ENCODE assay signal across 8 mouse cellular contexts in genomic region chr11:117848985-117849671, GRCm38 (mm10). TPM values are rescaled to one million over a fixed set of nuclear protein-coding genes. Genes with fewer than 3 reads are reported as not detected.
A peak's percentile ranks its signal among the peaks of the same experiment; 100 is the strongest.
DNase-seq lines count a peak whose midpoint lies in the region; ATAC-seq and TF ChIP-seq lines count a peak whose summit lies in the region.

Gene Birc5 (plus strand): TSS chr11:117849251.

- TF ChIP-seq POLR2A in bone marrow macrophage, adult 2 months (IDR thresholded peaks at IDR 0.05; ENCODE audit: borderline replicate concordance, low read depth, low read length): no peak
- TF ChIP-seq POLR2A in limb, embryonic 14.5 days (IDR thresholded peaks at IDR 0.05; ENCODE audit: borderline replicate concordance, extremely low read depth, insufficient read depth, insufficient read length): no peak
- TF ChIP-seq POLR2A in spleen, adult 2 months (IDR thresholded peaks at IDR 0.05; ENCODE audit: low read depth, low read length): peak; percentile 94

- peak within 1 kb of the TSS; percentile 79 for H3K9ac ChIP-seq in embryonic facial prominence, embryonic 15.5 days
- peak within 1 kb of the TSS; percentile 87 for H3K9ac ChIP-seq in kidney, embryonic 14.5 days (ENCODE audit: low read depth, low read length)
- H3K9ac ChIP-seq in limb, embryonic 14.5 days (ENCODE audit: low read depth, low read length, severe bottlenecking): peak within 1 kb of the TSS; percentile 73
- peak within 1 kb of the TSS; percentile 95 for H3K9ac ChIP-seq in midbrain, embryonic 16.5 days (ENCODE audit: low read depth, low read length)

- peak; percentile 94 for ATAC-seq in embryonic facial prominence, embryonic 15.5 days (ENCODE audit: insufficient number of reproducible peaks, low FRiP score, low TSS enrichment, low read depth)
- peak; percentile 94 for ATAC-seq in kidney, embryonic 14.5 days (ENCODE audit: low FRiP score, low TSS enrichment)
- peak; percentile 94 for ATAC-seq in limb, embryonic 14.5 days (ENCODE audit: low FRiP score, low read depth)
- ATAC-seq in midbrain, embryonic 16.5 days: peak; percentile 95

- H3K36me3 ChIP-seq in embryonic facial prominence, embryonic 15.5 days: peaks cover 21% of the 10 kb centered on the region
- peaks cover 24% of the 10 kb centered on the region for H3K36me3 ChIP-seq in kidney, embryonic 14.5 days (ENCODE audit: control insufficient read depth, insufficient read depth, low read length)
- H3K36me3 ChIP-seq in limb, embryonic 14.5 days (ENCODE audit: control insufficient read depth, insufficient read depth, low read length): peaks cover 20% of the 10 kb centered on the region
- no peaks in the 10 kb centered on the region for H3K36me3 ChIP-seq in midbrain, embryonic 16.5 days (ENCODE audit: control insufficient read depth, insufficient read depth, low read length)
- peaks cover 1% of the 10 kb centered on the region; the same call in 1 of the 2 replicates for H3K36me3 ChIP-seq in spleen, adult 2 months (ENCODE audit: control insufficient read depth, insufficient read depth, low read length)

- H3K27me3 ChIP-seq in embryonic facial prominence, embryonic 15.5 days: no peaks in the 10 kb centered on the region
- H3K27me3 ChIP-seq in kidney, embryonic 14.5 days (ENCODE audit: control insufficient read depth, insufficient read depth, low read length): no peaks in the 10 kb centered on the region
- no peaks in the 10 kb centered on the region for H3K27me3 ChIP-seq in limb, embryonic 14.5 days (ENCODE audit: control insufficient read depth, insufficient read depth, low read length)
- H3K27me3 ChIP-seq in midbrain, embryonic 16.5 days (ENCODE audit: control insufficient read depth, insufficient read depth, low read depth, low read length): no peaks in the 10 kb centered on the region
- H3K27me3 ChIP-seq in spleen, adult 2 months (ENCODE audit: control insufficient read depth, insufficient read depth, low read length): no peaks in the 10 kb centered on the region

- no peak for TF ChIP-seq CTCF in bone marrow macrophage, adult 2 months (IDR thresholded peaks at IDR 0.05; ENCODE audit: low read depth, low read length)
- no peak for TF ChIP-seq CTCF in spleen, adult 2 months (IDR thresholded peaks at IDR 0.05; ENCODE audit: extremely low read depth, insufficient read depth, insufficient read length, insufficient replicate concordance)

- H3K4me3 ChIP-seq in bone marrow macrophage, adult 2 months (ENCODE audit: insufficient read depth, low read length): peak within 1 kb of the TSS; percentile 93
- H3K4me3 ChIP-seq in embryonic facial prominence, embryonic 15.5 days (replicated peaks): peak within 1 kb of the TSS; percentile 74
- peak within 1 kb of the TSS; percentile 72 for H3K4me3 ChIP-seq in kidney, embryonic 14.5 days (ENCODE audit: low read length)
- peak within 1 kb of the TSS; percentile 59 for H3K4me3 ChIP-seq in limb, embryonic 14.5 days (replicated peaks; ENCODE audit: low read length)
- peak within 1 kb of the TSS; percentile 69 for H3K4me3 ChIP-seq in midbrain, embryonic 16.5 days (ENCODE audit: low read depth, low read length)
- H3K4me3 ChIP-seq in spleen, adult 2 months (ENCODE audit: extremely low read depth, insufficient read depth, insufficient read length): peak within 1 kb of the TSS; percentile 95

- under 1% methylated on average over 51 of the region's 51 CpGs for WGBS in embryonic facial prominence, embryonic 15.5 days
- under 1% methylated on average over 51 of the region's 51 CpGs for WGBS in kidney, embryonic 14.5 days
- 0% methylated on average over 35 of the region's 51 CpGs for WGBS in limb, embryonic 14.5 days
- under 1% methylated on average over 51 of the region's 51 CpGs for WGBS in midbrain, embryonic 16.5 days
- under 1% methylated on average over 51 of the region's 51 CpGs for WGBS in spleen, adult 2 months

- peaks cover 18% of the 10 kb centered on the region for H3K4me1 ChIP-seq in bone marrow macrophage, adult 2 months (ENCODE audit: control insufficient read depth, insufficient read depth, low read length)
- peaks cover 31% of the 10 kb centered on the region for H3K4me1 ChIP-seq in embryonic facial prominence, embryonic 15.5 days
- peaks cover 22% of the 10 kb centered on the region for H3K4me1 ChIP-seq in kidney, embryonic 14.5 days (ENCODE audit: control insufficient read depth, insufficient read depth, low read length)
- peaks cover 20% of the 10 kb centered on the region for H3K4me1 ChIP-seq in limb, embryonic 14.5 days (ENCODE audit: control insufficient read depth, insufficient read depth, low read length)
- H3K4me1 ChIP-seq in midbrain, embryonic 16.5 days (ENCODE audit: control insufficient read depth, insufficient read depth, low read length): peaks cover 14% of the 10 kb centered on the region
- peaks cover 8% of the 10 kb centered on the region; the same call in 1 of the 2 replicates for H3K4me1 ChIP-seq in spleen, adult 2 months (ENCODE audit: control insufficient read depth, insufficient read depth, insufficient read length)

- DNase-seq in B cell, adult 2 months: peak; percentile 99
- peak; percentile 89 to 95 for DNase-seq in heart, adult 9 months (ENCODE audit: low spot score in 2 of 2)
- DNase-seq in limb, embryonic 14.5 days (ENCODE audit: low spot score): peak; percentile 97
- peak; percentile 91 to 97 for DNase-seq in spleen, adult 2 months (ENCODE audit: low read depth in 1 of 2, low spot score in 2 of 2)

- peak within 1 kb of the TSS; percentile 91 for H3K4me2 ChIP-seq in embryonic facial prominence, embryonic 15.5 days (replicated peaks)
- H3K4me2 ChIP-seq in kidney, embryonic 14.5 days (replicated peaks; ENCODE audit: low read depth, low read length): peak within 1 kb of the TSS; percentile 90
- H3K4me2 ChIP-seq in limb, embryonic 14.5 days (replicated peaks; ENCODE audit: low read depth, low read length, severe bottlenecking): peak within 1 kb of the TSS; percentile 61
- H3K4me2 ChIP-seq in midbrain, embryonic 16.5 days (ENCODE audit: low read length): peak within 1 kb of the TSS; percentile 84

- H3K27ac ChIP-seq in bone marrow macrophage, adult 2 months (ENCODE audit: insufficient read depth, low read depth, low read length): peak within 1 kb of the TSS; percentile 94
- peak within 1 kb of the TSS; percentile 98 for H3K27ac ChIP-seq in embryonic facial prominence, embryonic 15.5 days (replicated peaks)
- peak within 1 kb of the TSS; percentile 97 for H3K27ac ChIP-seq in kidney, embryonic 14.5 days (ENCODE audit: low read depth, low read length)
- H3K27ac ChIP-seq in limb, embryonic 14.5 days (replicated peaks; ENCODE audit: low read depth, low read length): peak within 1 kb of the TSS; percentile 89
- H3K27ac ChIP-seq in midbrain, embryonic 16.5 days (ENCODE audit: low read length): peak within 1 kb of the TSS; percentile 98
- H3K27ac ChIP-seq in spleen, adult 2 months (ENCODE audit: insufficient read depth, low read length): peak within 1 kb of the TSS; percentile 97

- no peaks in the 10 kb centered on the region for H3K9me3 ChIP-seq in embryonic facial prominence, embryonic 15.5 days (replicated peaks)
- no peaks in the 10 kb centered on the region for H3K9me3 ChIP-seq in kidney, embryonic 14.5 days (ENCODE audit: control insufficient read depth, low read length)
- no peaks in the 10 kb centered on the region for H3K9me3 ChIP-seq in limb, embryonic 14.5 days (ENCODE audit: control insufficient read depth, low read length)
- no peaks in the 10 kb centered on the region for H3K9me3 ChIP-seq in midbrain, embryonic 16.5 days (replicated peaks; ENCODE audit: control insufficient read depth, low read length, poor library complexity, severe bottlenecking)

RNA-seq across cellular contexts. Expression of gene Birc5, which starts in this region (rescaled TPM):
- polyA plus RNA-seq in bone marrow macrophage, adult 2 months (2012; ENCODE audit: insufficient read depth, insufficient read length, missing spikeins): 97.3 and 103 TPM in 2 replicates
- polyA plus RNA-seq in embryonic facial prominence, embryonic 15.5 days (2015; fragmentation: Nextera tagmentation; extraction: Ambion mirVana): 225 and 239 TPM in 2 replicates
- polyA plus RNA-seq in kidney, embryonic 14.5 days (2014; fragmentation: Nextera tagmentation; extraction: Ambion mirVana): 350 and 420 TPM in 2 replicates
- 128 and 138 TPM in 2 replicates for polyA plus RNA-seq in limb, embryonic 14.5 days (2012; rRNA removed)
- polyA plus RNA-seq in limb, embryonic 14.5 days (2014; fragmentation: Nextera tagmentation; extraction: Ambion mirVana): 267 and 276 TPM in 2 replicates
- polyA plus RNA-seq in midbrain, embryonic 16.5 days (2015; fragmentation: Nextera tagmentation; extraction: Ambion mirVana): 21.0 and 27.3 TPM in 2 replicates
- 11.6 and 14.1 TPM in 2 replicates for polyA plus RNA-seq in spleen, adult 2 months (2012; rRNA removed)

Comparison
In these comparisons a context has a peak if more than half of its experiments do, and no peak if none do; other contexts are left out.
1. Peak in every context shown above with its lines: DNase-seq, ATAC-seq, H3K4me3 ChIP-seq and H3K27ac ChIP-seq.